Mouse (Mus musculus) ES-E14 (cell line): ENCODE results near the gene Tmem8. TPM values are rescaled to one million over a fixed set of nuclear protein-coding genes. Genes with fewer than 3 reads are reported as not detected.

Source experiments
- DNase-seq: peaks from one replicate; pipeline ENCODE4 v3.0.0-alpha.2; 2013; ENCODE audit warnings: low read depth, low spot score
- H3K27ac ChIP-seq: 2 replicates; pipeline ENCODE4 v1.5.1; 2012; ENCODE audit warnings: low read depth, mild to moderate bottlenecking, low read length, moderate library complexity, mixed read lengths; ENCODE audit not compliant: poor library complexity, insufficient read depth, severe bottlenecking
- H3K36me3 ChIP-seq: 2 replicates; pipeline ENCODE4 v1.6.1; 2012; ENCODE audit warnings: mild to moderate bottlenecking, low read length, moderate library complexity, mixed read lengths; ENCODE audit not compliant: control insufficient read depth, poor library complexity, insufficient read depth, severe bottlenecking
- H3K4me1 ChIP-seq, 2 experiments: fragments of 150-350 bp in 1 of 2; sonication (generic) in 1 of 2; 2 replicates each; pipeline ENCODE4 v1.6.1; 2012; ENCODE audit warnings: low read length in 2 of 2, mild to moderate bottlenecking in 1 of 2, mixed read lengths in 1 of 2; ENCODE audit not compliant: control insufficient read depth in 2 of 2, insufficient read depth in 2 of 2, poor library complexity in 1 of 2
- H3K4me3 ChIP-seq, 2 experiments: fragments of 150-350 bp in 1 of 2; sonication (generic) in 1 of 2; 2 replicates each; pipeline ENCODE4 v1.5.1; 2012; ENCODE audit warnings: low read length in 2 of 2, low read depth in 1 of 2, mild to moderate bottlenecking in 1 of 2, mixed read lengths in 1 of 2; ENCODE audit not compliant: insufficient read depth in 1 of 2, poor library complexity in 1 of 2, severe bottlenecking in 1 of 2
- H3K9ac ChIP-seq: 2 replicates; pipeline ENCODE4 v1.6.1; 2012; ENCODE audit warnings: low read depth, mild to moderate bottlenecking, low read length, mixed read lengths; ENCODE audit not compliant: poor library complexity, insufficient read depth, severe bottlenecking
- H3K9me3 ChIP-seq: fragments of 150-350 bp; sonication (generic); 2 replicates; pipeline ENCODE4 v1.6.1; 2012; ENCODE audit warnings: low read depth, mild to moderate bottlenecking, low read length; ENCODE audit not compliant: control insufficient read depth, insufficient read depth
- CHD2 ChIP-seq: IDR thresholded peaks from 2 replicates; pipeline ENCODE4 v1.6.1; 2014; ENCODE audit warnings: mild to moderate bottlenecking, low read depth, low read length, inconsistent platforms
- HCFC1 ChIP-seq: IDR thresholded peaks from 2 replicates; pipeline ENCODE4 v1.6.1; 2012; ENCODE audit warnings: low read length, inconsistent platforms, borderline replicate concordance; ENCODE audit not compliant: insufficient read depth
- MAFK ChIP-seq: IDR thresholded peaks from 2 replicates; pipeline ENCODE4 v1.6.1; 2014; ENCODE audit warnings: mild to moderate bottlenecking, low read depth, low read length, inconsistent platforms; ENCODE audit not compliant: insufficient read depth
- ZC3H11A ChIP-seq: IDR thresholded peaks from 2 replicates; pipeline ENCODE4 v1.6.1; 2012; ENCODE audit warnings: low read depth, mild to moderate bottlenecking, inconsistent platforms, low read length, borderline replicate concordance
- ZNF384 ChIP-seq: IDR thresholded peaks from 2 replicates; pipeline ENCODE4 v1.6.1; 2012; ENCODE audit warnings: low read depth, low read length, inconsistent platforms
- in situ Hi-C, 2 experiments: fragments of 600-800 bp; cut with MboI; formaldehyde crosslinking; loops; one replicate each; pipeline ENCODE4 v1.15.1; 2025; ENCODE audit warnings: low sequenced_read_pairs in 2 of 2, inconsistent platforms in 1 of 2; ENCODE audit not compliant: unreplicated experiment in 2 of 2
- total RNA-seq: library from RNA; depleted of rRNA; stranded (reverse); fragments of 300-350 nt; gene quantifications from 2 replicates; pipeline ENCODE4 v1.2.3, GENCODE M21; 2012

Tmem8 gene
- total RNA-seq, 1 experiment = 22.3 TPM

GRCm38 (mm10) chr17:26137106-26137750 lies 24.1 kb downstream of the Tmem8 start:
- H3K9ac ChIP-seq = no peak overlapping the region
- H3K36me3 ChIP-seq = no peaks in the 10 kb centered on the region
- peaks cover 0 to 5% of the 10 kb centered on the region in 2 experiments; a peak in 1 of 4 replicates for H3K4me1 ChIP-seq
- in situ Hi-C loops = no loop called here
- H3K4me3 ChIP-seq = no peak overlapping the region
- no peaks in the 10 kb centered on the region for H3K9me3 ChIP-seq
- no peak for DNase-seq
- no peak overlapping the region for H3K27ac ChIP-seq
- no peak for TF ChIP-seq HCFC1
- TF ChIP-seq ZNF384 = no peak
- TF ChIP-seq CHD2 = no peak
- no peak for TF ChIP-seq ZC3H11A
- no peak for TF ChIP-seq MAFK

GRCm38 (mm10) chr17:26137751-26138130 lies 24.6 kb downstream of the Tmem8 start:
- Histone ChIP-seq H3K9me3 (no peaks in the 10 kb centered on the region), H3K27ac (no peak overlapping the region; the same call in 1 of the 2 replicates), H3K4me3 (peak overlapping the region in 1 of 2 experiments; percentile 92; a peak in 3 of 4 replicates), H3K9ac (peak overlapping the region; percentile 53; the same call in 1 of the 2 replicates), H3K4me1 (peaks cover 0 to 5% of the 10 kb centered on the region in 2 experiments; a peak in 1 of 4 replicates), H3K36me3 (peaks cover 2% of the 10 kb centered on the region)
- in situ Hi-C loops = no loop called here
- DNase-seq = no peak
- TF ChIP-seq HCFC1 (no peak), ZNF384 (no peak), CHD2 (no peak), MAFK (no peak), ZC3H11A (no peak)

- peak; percentile 99 for DNase-seq
- Histone ChIP-seq H3K36me3 (peaks cover 8% of the 10 kb centered on the region), H3K27ac (peak within 1 kb of the TSS; percentile 67), H3K9ac (peak within 1 kb of the TSS; percentile 88), H3K4me1 (peaks cover 0 to 5% of the 10 kb centered on the region in 2 experiments; a peak in 1 of 4 replicates), H3K9me3 (no peaks in the 10 kb centered on the region), H3K4me3 (peak within 1 kb of the TSS; percentile 92 to 93)
- TF ChIP-seq HCFC1 (no peak), ZNF384 (no peak), ZC3H11A (no peak), CHD2 (no peak), MAFK (no peak)
- in situ Hi-C loops = no loop called here
Measured at GRCm38 (mm10) chr17:26138239-26138836, 25.2 kb downstream of the Tmem8 start, which contains the start of gene Axin1. TSS of gene Axin1 (plus strand) at chr17:26138688.

- no peak for TF ChIP-seq HCFC1
- peaks cover 10% of the 10 kb centered on the region for H3K36me3 ChIP-seq
- H3K4me1 ChIP-seq = peaks cover 0 to 5% of the 10 kb centered on the region in 2 experiments; a peak in 1 of 4 replicates
- in situ Hi-C loops = no loop called here
- H3K27ac ChIP-seq = peak overlapping the region; percentile 67
- no peaks in the 10 kb centered on the region for H3K9me3 ChIP-seq
- peak overlapping the region; percentile 92 to 93 for H3K4me3 ChIP-seq
- H3K9ac ChIP-seq = peak overlapping the region; percentile 88
- DNase-seq = no peak
Measured at GRCm38 (mm10) chr17:26138901-26139381, 25.8 kb downstream of the Tmem8 start.
